Mouse (Mus musculus) stomach, postnatal 0 days (tissue): ENCODE data around the gene Sfrp5.

Experiments used
- CTCF ChIP-seq: IDR thresholded peaks from 2 replicates; pipeline ENCODE4 v1.5.1; 2016; ENCODE audit warnings: antibody characterized with exemption, low read depth, mild to moderate bottlenecking, moderate library complexity
- EP300 ChIP-seq: optimal IDR thresholded peaks from 2 replicates; pipeline ENCODE3; 2016; ENCODE audit warnings: antibody characterized with exemption

- TF ChIP-seq CTCF = no peak
- no peak for TF ChIP-seq EP300
Measured at GRCm38 (mm10) chr19:42176841-42177240, 25.2 kb downstream of the Sfrp5 start.
